Mouse (Mus musculus) C2C12 (cell line): ENCODE results near the gene Igsf6. TPM values are rescaled to one million over a fixed set of nuclear protein-coding genes. Genes with fewer than 3 reads are reported as not detected.

ENCODE experiments used
- H3K27me3 ChIP-seq: one replicate; pipeline ENCODE4 v1.6.1; 2011; ENCODE audit not compliant: control insufficient read depth, insufficient read depth, insufficient read length
- H3K36me3 ChIP-seq: one replicate; pipeline ENCODE4 v1.6.1; 2011; ENCODE audit not compliant: control insufficient read depth, insufficient read depth
- H3K4me3 ChIP-seq: one replicate; pipeline ENCODE4 v1.5.1; 2011; ENCODE audit warnings: mild to moderate bottlenecking, control low read depth; ENCODE audit not compliant: poor library complexity, insufficient read depth, severe bottlenecking
- H3K79me2 ChIP-seq: one replicate; pipeline ENCODE4 v1.6.1; 2011; ENCODE audit not compliant: control insufficient read depth, insufficient read depth
- H3K79me3 ChIP-seq: one replicate; pipeline ENCODE4 v1.6.1; 2011; ENCODE audit warnings: low read depth, control low read depth
- H3ac ChIP-seq: one replicate; pipeline ENCODE3; 2011; ENCODE audit warnings: low read depth; ENCODE audit not compliant: control insufficient read depth, insufficient read length
- CEBPB ChIP-seq: IDR thresholded peaks from one replicate; pipeline ENCODE4 v1.6.1; 2011; ENCODE audit warnings: low read depth, mild to moderate bottlenecking, control low read depth, moderate library complexity
- CTCF ChIP-seq: IDR thresholded peaks from one replicate; pipeline ENCODE4 v1.5.1; 2011; ENCODE audit not compliant: control insufficient read depth, insufficient read depth, insufficient read length
- FOSL1 ChIP-seq: IDR thresholded peaks from one replicate; pipeline ENCODE4 v1.8.0; 2011; ENCODE audit warnings: mild to moderate bottlenecking, low read length; ENCODE audit not compliant: poor library complexity, insufficient read depth, severe bottlenecking
- MAX ChIP-seq: IDR thresholded peaks from one replicate; pipeline ENCODE4 v1.6.1; 2011; ENCODE audit warnings: mild to moderate bottlenecking, control low read depth
- MYOD1 ChIP-seq: IDR thresholded peaks from one replicate; pipeline ENCODE4 v1.6.1; 2011; ENCODE audit warnings: low read depth; ENCODE audit not compliant: control insufficient read depth, insufficient read length
- MYOG ChIP-seq: IDR thresholded peaks from one replicate; pipeline ENCODE4 v1.6.1; 2011; ENCODE audit not compliant: control insufficient read depth, insufficient read length; ENCODE audit errors: extremely low read depth
- USF1 ChIP-seq: IDR thresholded peaks from one replicate; pipeline ENCODE4 v1.6.1; 2011; ENCODE audit warnings: low read depth, mild to moderate bottlenecking, control low read depth, moderate library complexity
- polyA plus RNA-seq: library from polyadenylated mRNA; unstranded; fragments of >200 nt; fragmentation: generic; extraction: Trizol; gene quantifications from one replicate; pipeline ENCODE4 v1.2.1, GENCODE M21; 2012; ENCODE audit warnings: missing spikeins

The Igsf6 gene
- polyA plus RNA-seq, 1 experiment, result 0.04 TPM

- Histone ChIP-seq H3K36me3 (no peaks in the 10 kb centered on the region), H3K27me3 (no peaks in the 10 kb centered on the region), H3K4me3 (no peak overlapping the region), H3K79me3 (no peaks in the 10 kb centered on the region), H3K79me2 (no peaks in the 10 kb centered on the region), H3ac (no peak overlapping the region)
- TF ChIP-seq CEBPB (no peak), USF1 (no peak), CTCF (no peak), MYOD1 (no peak), MAX (no peak), FOSL1 (no peak), MYOG (no peak)
Observed at GRCm38 (mm10) chr7:121074801-121075400, 529 bp upstream of the Igsf6 start.

GRCm38 (mm10) chr7:121072506-121072905, 1.9 kb downstream of the Igsf6 start:
- peaks cover 5% of the 10 kb centered on the region for H3K36me3 ChIP-seq
- TF ChIP-seq FOSL1 (no peak), USF1 (no peak), CEBPB (no peak), CTCF (no peak), MYOG (no peak), MYOD1 (no peak), MAX (no peak)

GRCm38 (mm10) chr7:121071276-121071675, 3.1 kb downstream of the Igsf6 start:
- no peak overlapping the region for H3ac ChIP-seq
- peaks cover 5% of the 10 kb centered on the region for H3K36me3 ChIP-seq
- H3K4me3 ChIP-seq, result no peak overlapping the region
- TF ChIP-seq CEBPB, result no peak
- TF ChIP-seq MYOD1, result no peak
- TF ChIP-seq MAX, result no peak
- no peak for TF ChIP-seq USF1
- no peak for TF ChIP-seq FOSL1
- TF ChIP-seq CTCF, result no peak
- no peak for TF ChIP-seq MYOG
- H3K79me2 ChIP-seq, result no peaks in the 10 kb centered on the region
- H3K27me3 ChIP-seq, result no peaks in the 10 kb centered on the region
- no peaks in the 10 kb centered on the region for H3K79me3 ChIP-seq

More at GRCm38 (mm10) chr7:121072506-121072905, 1.9 kb downstream of the Igsf6 start:
- Histone ChIP-seq H3K27me3 (no peaks in the 10 kb centered on the region), H3K79me2 (no peaks in the 10 kb centered on the region), H3K79me3 (no peaks in the 10 kb centered on the region), H3K4me3 (no peak overlapping the region), H3ac (no peak overlapping the region)

- Histone ChIP-seq H3ac (no peak overlapping the region), H3K36me3 (peaks cover 14% of the 10 kb centered on the region), H3K79me3 (peaks cover 2% of the 10 kb centered on the region), H3K27me3 (no peaks in the 10 kb centered on the region), H3K79me2 (peaks cover 11% of the 10 kb centered on the region), H3K4me3 (no peak overlapping the region)
- TF ChIP-seq CTCF (no peak), FOSL1 (no peak), CEBPB (no peak), MYOG (no peak), MAX (no peak), USF1 (no peak), MYOD1 (no peak)
Observed at GRCm38 (mm10) chr7:121064309-121064708, 10.1 kb downstream of the Igsf6 start.

- H3K4me3 ChIP-seq, result no peak overlapping the region
- H3K79me3 ChIP-seq, result peaks cover 2% of the 10 kb centered on the region
- no peaks in the 10 kb centered on the region for H3K27me3 ChIP-seq
- TF ChIP-seq FOSL1, result no peak
- no peak for TF ChIP-seq CTCF
- TF ChIP-seq MYOD1, result no peak
- TF ChIP-seq MYOG, result no peak
- no peak for TF ChIP-seq USF1
- TF ChIP-seq CEBPB, result no peak
- no peak for TF ChIP-seq MAX
- no peak overlapping the region for H3ac ChIP-seq
- H3K79me2 ChIP-seq, result peaks cover 11% of the 10 kb centered on the region
- peaks cover 16% of the 10 kb centered on the region for H3K36me3 ChIP-seq
Observed at GRCm38 (mm10) chr7:121059477-121060218, 14.7 kb downstream of the Igsf6 start.
